Mouse (Mus musculus): ENCODE data around the gene Ppp1r9b.
"Not testable (repeated sequence)": the region's sequence is repeated elsewhere in the genome, so short reads cannot be mapped to it uniquely, and the experiment has no call there.

Ppp1r9b gene

DNA sequence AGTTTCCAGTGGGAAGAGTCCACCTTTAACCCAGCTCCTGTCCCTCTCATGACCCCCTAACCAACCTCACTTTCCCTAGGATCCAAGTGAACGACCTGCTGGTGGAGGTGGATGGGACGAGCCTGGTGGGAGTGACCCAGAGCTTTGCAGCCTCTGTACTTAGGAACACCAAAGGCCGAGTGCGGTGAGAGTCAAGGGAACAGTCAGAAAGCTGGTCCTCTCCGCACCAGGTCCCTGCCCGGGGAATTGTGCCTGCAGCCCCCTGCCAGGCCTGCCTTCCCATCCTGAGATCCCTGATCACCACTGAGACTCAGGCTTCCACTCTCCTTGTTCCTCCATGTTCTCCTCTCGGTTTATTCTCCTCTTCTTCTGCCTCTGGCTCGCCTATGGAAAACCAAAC lies 9.3 kb downstream of the Ppp1r9b start:
- DNase-seq, result no peak

DNA sequence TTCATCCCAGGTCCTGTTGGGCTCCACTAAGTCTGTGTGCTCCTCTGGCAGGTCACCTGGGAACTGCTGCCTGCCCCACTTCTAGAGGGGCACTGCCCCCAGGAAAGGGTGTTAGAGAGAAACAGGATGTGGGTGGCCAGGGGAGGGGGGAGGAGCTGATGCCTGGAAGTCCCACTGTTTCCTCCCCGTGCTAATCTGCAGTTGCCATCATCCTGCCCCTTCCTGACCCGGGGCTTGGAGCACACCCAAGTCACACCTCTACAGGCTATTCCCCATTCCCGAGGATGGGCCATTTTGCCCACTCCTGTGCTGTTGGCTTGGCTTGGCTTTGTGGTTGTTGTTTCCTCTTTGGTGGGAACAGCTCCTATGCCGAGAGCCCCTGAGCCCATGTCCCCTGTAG lies 9.7 kb downstream of the Ppp1r9b start:
- no peak for DNase-seq

DNA sequence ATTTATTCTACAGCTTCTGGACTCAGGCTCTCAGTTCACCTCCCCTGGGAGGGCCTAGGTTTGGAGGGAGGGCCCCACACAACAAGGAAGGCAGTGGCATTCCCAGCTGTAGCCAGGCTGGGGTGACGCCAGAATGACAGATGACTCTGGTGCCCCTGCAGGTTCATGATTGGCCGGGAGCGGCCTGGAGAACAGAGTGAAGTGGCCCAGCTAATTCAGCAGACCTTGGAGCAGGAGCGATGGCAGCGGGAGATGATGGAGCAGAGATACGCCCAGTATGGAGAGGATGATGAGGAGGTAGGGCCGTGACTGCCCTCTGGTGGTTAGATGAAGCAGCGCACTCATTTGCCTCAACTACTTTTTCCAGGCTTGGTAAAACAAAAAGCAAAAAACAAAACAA lies 10.2 kb downstream of the Ppp1r9b start:
- DNase-seq, result peak; percentile 86

DNA sequence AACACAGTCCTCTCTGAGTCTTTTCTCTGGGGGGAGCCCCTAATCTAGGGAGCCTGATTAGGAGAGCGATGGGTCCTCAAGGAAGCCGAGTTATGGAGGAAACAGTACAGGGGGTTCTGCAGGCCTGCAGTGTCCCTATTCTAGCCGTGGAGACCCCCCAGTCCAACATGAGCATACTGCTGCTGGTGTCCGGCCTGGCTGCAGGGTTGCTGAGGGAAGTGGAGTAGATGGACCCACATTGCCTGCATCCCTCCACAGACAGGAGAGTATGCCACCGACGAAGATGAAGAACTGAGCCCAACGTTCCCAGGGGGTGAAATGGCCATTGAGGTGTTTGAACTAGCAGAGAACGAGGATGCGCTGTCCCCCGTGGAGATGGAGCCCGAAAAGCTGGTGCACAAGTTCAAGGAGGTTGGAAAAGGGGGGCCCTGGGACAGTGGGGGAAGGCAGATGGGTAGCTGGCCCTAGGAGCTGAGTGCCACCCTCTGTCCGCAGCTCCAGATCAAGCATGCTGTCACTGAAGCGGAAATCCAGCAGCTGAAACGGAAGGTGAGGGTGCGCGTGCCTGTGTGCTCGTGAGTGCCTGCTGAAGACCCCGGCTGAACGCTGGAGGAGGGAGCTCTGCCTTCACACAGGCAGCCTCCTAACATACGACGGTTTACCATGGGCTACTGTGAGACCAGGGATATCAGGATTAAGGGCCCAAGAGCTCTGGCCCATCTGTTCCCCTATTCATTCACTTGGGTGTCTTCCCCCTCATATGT lies 10.9 kb downstream of the Ppp1r9b start:
- no peak for DNase-seq

DNA sequence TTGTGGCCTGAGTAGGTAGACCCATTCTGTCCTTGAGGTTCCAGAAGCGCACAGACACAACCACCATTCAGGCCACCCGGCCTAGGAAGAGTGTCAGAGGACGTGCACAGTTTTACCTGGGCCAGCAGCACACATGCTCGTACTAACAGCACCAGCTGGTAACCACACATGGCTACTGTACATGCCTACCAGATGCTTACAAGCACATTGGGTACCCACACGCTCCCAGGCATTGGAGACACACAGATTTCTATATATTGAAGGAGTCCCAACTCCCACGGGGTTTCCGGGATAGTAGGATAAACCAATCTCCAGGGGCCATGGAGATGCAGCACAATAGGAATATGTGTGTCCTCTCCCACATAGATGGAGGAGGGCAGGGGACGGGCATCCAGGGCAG lies 11.9 kb downstream of the Ppp1r9b start:
- no peak for DNase-seq

DNA sequence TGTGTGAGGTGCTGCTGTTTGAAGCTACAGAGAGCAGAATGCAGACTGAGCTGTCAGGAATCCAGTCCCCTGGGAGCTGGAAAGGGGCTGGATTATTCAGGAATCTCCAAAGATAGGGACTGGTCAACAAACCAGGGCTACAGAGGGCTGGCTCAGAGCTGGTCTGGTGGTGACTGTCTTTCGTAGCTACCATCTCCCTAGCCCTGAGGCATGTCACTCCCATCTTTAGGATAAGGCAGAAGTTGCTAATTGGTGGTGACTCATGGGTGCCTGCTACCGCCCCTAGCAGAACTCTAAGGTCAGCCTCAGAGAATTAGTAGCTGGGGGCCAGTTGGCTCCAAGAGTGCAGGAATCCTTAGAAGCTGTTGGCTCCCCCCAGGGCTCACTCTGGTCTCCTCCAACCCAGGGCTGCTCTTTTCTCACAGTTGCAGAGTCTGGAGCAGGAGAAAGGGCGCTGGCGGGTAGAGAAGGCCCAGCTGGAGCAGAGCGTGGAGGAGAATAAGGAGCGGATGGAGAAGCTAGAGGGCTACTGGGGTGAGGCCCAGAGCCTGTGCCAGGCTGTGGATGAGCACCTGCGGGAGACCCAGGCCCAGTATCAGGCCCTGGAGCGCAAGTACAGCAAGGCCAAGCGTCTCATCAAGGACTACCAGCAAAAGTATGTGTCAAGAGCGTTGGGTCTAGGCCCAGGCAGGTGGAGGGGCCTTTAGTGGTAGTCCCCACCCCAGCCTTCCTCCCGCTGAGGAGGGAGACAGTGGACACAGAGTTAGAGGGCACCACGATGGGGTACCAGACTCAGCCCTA lies 13.5 kb downstream of the Ppp1r9b start:
- DNase-seq, result no peak

DNA sequence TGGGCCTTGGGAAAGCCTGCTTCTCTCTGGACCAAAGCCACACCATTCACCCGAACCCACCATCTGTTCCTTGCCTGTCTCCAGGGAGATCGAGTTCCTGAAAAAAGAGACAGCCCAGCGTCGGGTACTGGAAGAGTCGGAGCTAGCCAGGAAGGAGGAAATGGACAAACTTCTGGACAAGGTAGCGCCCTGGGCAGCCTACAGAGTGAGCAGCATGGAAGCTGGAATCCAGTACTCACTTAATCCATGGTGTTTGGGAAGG lies 14.0 kb downstream of the Ppp1r9b start:
- DNase-seq, result no peak

DNA sequence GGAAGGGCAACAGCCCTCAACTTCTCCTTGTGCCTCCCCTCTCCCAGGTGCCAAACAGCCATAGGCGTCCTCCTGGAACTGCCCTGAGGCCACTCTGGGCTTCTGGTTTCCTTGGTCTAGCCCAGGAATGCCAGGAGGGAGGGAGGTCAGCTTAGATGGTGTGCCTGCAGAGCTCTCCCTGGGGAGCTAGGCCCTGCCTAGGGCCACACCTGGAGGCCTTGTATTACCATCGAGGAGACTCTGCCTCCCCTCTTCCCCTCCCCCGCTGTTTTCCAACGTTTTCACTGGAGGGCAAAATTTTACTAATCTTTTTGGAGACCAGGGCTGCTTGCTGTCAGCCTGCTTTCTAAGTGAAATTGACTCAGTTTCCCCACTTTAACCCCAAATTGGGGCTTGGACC lies 15.2 kb downstream of the Ppp1r9b start:
- DNase-seq, result no peak

DNA sequence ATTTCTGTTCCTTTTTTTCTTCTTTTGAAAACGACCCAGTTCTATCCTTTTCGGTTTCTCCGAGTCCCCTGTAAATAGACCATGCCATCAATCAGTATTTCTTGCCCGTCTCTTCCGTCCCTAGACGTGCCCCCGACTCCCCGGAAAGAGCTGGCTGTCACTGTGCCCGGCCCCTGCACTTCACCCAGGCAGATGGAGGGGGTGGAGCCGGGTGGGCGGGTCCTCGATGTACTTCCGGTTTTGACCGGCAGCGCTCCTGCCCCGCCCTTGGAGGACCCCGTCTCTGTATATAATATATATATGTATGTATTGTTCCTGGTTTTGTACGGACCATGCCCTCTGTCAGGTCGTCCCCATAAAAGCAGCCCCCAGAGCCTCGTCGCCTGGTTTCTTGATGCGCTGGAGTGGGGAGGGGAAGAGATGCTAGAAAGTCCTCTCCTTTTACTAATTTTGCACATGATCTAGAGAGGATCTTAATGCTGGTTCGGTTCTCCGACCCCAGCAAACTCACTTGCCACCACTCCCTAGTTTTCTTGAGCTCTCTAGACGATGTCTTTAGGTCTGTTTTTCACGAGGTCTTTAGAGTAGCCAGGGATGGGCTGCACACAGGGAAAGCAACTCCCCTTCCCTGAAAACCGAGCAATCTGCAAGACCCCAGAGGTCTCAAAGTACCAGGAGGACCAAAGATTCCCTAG lies 15.8 kb downstream of the Ppp1r9b start:
- DNase-seq, result peak; percentile 90

DNA sequence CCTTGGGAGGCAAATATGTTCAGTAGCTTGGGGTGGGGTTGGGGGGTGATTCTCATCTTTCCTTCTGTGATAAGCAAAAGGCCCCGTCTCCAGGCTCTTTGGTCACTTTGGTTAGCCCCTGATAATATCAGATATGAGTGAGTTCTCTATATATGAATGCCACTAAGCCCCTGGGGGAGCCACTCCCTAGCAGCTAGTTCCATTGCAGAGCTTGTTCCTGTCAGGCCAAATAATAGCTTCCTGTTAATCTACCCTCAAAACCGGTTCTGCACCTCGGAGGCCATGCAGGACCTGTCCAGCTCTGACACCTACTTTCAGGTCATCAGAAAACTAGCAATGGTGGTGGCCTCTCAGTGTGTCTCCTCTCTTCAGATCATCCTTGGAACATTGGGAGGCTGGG lies 16.6 kb downstream of the Ppp1r9b start:
- no peak for DNase-seq

DNA sequence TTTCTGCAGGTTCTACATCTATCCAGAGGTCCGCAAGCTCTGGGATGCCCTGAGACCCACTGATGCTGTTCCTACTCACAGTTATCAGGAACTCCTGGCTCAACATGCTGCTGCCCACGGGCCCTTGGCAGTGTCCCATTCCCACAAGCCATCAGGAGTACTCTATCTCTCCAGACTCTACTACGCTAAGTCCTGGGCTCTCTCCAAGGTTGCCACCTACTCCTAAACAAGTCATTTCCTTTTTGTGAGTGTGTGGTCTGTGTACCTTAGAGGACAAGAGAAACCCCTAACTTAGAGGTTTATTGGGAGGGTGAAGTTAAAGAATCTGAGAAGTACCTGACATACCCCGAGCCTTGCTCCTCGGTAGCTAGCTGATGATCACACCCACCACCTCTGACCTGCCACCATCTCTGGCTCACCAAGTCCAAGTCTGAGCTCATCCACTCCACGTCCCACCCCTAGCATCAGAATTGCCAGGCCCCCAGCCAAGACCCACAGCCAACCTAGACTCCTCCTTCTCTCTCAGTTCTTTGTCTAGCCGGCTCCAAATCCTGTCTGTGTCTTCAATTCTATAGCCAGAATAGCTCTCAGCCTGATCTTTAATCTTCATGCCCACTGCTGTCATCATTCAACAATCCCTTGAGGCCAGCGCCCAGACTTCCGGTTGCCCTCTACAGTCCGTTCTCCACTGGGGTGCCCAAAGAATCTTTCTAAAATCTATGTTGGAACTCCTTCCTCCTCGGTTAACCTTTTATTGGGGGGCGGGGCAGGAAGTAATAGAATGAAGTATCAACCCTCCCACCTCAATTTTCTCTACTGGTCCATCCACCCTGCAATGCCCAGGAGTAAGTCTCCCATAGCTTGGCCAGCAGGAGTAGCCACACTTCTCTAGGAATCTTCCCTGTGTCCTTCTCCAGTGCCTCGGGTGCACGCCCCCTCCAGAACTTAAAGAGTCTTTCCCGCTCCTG lies 18.1 kb downstream of the Ppp1r9b start:
- no peak for DNase-seq

DNA sequence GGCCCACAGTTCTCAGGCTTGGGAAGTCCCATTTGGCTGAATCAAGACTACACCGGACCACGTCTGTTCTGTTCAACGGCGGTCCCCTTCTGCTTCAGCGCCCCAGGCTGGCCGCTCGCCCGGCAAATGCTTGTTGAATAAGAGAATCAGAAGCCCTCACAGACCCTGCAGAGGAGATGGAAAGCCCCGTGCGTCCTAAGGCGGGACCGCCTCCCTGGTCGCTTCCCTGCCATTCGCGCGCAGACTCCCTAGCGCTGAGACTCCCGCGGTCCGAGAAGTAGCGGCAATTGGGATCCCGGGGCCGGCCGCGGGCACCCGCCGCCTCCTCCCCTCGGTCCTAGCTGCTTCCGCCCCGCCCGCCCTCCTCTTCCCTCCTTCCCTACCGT lies 18.8 kb downstream of the Ppp1r9b start, which contains the start of gene Samd14:
Gene Samd14 (plus strand): TSS at position 251 of the 386 bp plus-strand sequence.
- DNase-seq, result peak; percentile 89

DNA sequence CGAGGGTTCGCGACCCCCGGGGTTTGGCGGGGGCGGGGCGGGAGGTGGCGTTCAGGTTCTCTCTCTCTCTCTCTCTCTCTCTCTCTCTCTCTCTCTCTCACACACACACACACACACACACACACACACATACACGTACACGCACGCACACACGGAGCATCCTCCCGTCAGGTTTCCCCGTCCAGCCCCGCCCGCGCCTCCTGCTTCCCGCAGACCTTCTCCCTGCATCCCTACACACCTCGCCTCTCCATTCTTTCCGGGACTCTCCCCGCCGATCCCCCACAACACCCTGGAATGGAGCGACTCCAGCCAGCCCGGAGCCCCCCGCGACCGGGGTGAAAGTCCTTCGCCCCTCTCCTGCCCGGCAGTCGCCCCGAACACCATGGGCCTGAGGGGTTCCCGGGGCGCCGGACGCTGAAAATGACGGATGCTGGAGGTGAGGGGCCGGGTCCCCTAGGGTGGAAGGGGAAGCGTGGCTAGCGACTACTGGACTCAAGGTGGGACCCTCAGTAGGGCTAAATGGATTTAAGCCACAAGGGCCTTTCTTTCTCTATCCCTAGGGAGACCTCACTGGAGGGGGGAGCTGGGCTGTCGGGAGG lies 19.4 kb downstream of the Ppp1r9b start:
- DNase-seq, result peak; percentile 52

DNA sequence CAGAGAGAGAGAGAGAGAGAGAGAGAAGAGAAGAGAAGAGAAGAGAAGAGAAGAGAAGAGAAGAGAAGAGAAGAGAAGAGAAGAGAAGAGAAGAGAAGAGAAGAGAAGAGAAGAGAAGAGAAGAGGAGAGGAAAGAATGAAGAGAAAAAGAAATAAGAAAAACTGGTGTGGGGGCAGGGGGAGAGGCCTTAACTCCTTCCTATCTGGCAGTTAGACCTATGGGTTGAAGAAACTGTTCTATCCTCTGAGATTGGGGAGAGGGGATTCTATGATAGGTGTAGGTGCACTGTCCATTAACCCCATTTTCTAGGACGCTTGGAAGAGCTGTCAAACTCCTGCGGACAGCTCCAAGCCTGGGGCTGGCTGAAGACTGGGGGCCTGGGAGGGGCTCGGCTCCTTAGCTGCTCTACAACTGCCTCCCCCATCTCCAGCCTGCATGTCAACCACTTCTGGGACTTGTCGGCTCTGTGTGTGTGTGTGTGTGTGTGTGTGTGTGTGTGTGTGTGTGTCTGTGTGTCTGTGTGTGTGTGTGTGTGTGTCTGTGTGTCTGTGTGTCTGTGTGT lies 20.1 kb downstream of the Ppp1r9b start:
- not testable (repeated sequence) for DNase-seq

DNA sequence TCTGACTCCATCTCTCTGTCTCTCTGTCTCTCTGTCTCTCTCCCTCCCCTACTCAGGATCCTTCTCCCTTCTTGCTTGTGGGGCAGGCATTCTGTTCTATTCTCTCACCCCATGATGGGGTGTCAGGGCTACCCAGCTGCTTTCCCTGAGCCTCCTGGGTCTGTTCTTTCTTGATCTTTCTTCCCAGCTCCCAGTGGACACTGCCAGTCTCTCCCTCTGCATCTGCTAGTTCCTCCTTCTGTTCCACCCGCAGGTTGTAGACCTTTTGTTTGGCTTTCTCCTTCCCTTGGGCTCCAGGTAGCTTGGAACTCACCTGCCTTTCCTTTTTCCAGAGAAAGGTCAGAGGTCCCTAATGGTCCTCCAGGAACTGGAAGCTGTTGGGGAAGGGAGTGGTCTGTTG lies 20.6 kb downstream of the Ppp1r9b start:
- DNase-seq, result no peak

DNA sequence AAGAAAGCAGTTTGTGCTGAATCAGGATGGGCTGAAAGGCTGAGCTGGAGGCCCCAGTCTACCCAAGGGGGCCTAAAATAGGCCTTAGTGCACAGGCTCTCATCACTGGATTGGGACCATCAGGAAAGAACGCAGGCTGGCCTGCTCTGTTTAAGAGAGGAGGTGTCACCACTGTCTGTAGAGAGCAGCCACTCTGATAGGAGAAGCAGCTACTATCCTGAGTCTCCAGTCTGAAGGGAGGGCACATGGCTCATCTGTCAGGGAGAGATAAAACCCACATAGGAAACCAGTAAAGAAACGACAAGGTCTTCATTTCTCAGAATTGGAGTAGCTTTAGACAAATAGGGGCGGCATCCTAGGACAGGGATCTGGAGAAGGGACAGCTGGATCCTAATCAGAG lies 21.2 kb downstream of the Ppp1r9b start:
- no peak for DNase-seq

DNA sequence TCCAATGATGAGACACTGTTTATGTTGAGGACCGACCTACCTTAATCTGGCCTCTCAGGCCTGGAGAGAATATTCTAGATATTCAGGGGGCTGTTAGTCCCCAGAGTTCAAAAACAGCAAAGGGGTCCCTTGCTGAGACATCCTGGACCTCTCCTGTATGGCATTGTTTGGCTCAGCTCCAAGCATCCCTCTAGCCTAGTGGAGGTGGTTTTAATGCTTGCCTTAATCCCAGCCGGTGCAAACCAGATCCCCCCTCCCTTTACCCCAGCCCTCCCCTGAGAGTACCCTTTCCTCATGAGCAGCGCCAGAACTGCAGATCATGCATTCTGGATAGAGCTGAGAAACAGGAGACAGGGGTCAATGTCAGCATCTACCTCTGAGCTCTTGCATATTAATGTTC lies 21.7 kb downstream of the Ppp1r9b start:
- no peak for DNase-seq

DNA sequence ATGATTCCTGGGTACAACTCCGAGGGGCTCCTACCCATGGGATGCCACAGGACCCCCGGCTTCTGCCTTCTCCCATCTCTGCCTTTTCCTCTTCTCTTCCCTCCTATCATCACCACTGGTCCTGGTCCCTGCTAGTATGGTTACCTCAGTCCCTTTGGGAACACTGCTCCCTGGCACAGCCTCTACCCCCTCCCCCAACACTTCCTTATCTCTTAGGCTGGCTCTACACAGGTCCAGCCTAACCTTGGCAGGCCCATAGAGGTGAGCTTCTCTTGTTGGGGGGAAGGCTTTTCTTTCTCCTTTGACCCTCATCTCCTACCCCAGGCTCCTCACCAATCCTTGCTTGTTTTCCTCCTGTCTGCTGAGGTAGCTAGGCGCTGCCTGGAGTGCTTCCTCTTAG lies 24.6 kb downstream of the Ppp1r9b start:
- DNase-seq, result no peak

DNA sequence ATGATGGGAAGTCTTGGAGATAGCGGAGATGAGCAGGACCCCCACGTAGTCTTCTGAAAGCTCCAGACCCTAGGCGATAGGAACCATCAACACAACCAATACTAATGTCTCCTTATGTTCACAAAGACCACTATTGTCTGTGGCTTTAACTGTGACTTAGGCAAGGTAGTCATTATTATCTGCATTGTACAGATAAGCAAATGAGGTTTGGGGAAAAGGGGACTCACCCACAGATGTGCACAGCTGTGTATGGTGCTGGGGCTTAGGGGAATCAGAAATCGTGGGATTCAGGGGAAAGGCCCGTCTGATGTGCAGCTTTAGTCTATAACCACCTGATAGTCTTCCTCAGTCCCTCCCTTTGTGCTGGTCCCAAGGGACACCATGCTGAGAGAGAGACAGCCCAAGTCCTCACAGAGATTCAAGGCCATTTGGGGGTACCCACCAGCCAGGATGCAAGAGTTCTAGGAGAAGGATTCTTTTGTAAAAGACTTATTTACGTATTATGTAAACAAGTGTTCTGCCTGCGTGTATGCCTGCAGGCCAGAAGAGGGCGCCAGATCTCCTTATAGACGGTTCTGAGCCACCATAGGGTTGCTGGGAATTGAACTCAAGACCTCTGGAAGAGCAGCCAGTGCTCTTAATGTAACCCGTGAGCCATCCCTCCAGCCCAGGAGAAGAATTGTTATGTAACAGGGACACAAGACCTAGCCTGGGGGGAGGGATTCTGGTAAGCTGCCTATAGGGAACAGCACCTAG lies 31.6 kb downstream of the Ppp1r9b start:
- DNase-seq, result no peak

DNA sequence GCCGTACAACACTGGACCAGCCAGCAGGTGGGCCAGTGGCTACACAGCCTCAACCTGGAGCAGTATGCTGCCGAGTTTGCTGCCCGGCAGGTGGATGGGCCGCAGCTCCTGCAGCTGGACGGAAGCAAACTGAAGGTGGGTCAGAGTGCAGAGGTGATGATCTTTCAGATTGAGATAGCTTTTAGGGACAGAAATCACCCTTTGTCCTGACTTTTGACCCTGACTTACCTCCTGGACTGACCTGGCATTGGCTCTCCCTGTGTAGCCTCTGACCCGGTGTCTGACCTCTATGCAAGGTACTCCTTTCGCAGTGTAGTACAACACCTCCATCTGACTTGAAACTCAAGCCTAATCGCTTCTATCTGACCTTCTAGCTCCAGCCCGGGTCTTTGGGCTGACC lies 32.6 kb downstream of the Ppp1r9b start:
- no peak for DNase-seq

DNA sequence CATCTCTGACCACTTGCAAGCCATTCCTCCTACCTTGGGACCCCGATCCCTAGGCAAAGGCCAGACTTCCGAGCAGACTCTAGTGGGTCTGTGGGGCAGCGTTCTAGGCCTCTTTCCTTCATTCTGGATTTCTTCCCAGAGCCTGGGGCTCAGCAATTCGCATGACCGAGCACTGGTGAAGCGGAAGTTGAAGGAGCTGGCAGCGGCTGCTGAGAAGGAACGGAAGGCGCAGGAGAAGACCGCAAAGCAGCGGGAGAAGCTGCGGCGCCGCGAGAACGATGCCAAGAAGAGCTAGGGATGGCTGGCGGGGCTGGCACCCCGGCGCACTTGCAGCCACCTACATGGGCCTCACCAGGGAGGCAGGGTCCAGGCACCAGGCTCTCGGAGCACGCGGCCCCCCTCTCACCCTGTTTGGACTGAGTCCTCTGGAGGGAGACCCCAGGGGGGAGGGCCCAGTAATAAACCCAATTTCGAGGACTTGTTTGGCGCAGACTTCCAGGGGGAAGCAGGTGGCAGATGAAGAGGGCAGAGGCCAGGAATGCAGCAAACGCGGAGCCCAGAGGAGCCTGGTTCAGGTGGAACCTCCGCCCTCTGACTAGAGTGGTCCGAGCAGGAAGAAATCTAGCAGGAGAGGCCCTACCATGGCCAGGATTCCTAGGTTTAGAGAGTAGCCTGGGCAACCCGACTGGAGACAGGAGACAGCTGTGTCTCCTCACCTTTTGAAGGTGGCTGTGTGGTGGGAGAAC lies 33.8 kb downstream of the Ppp1r9b start:
- no peak for DNase-seq
